8 mouse cellular contexts compared by ENCODE assay signal in genomic region chr4:47056791-47057509, GRCm38 (mm10). TPM values are rescaled to one million over a fixed set of nuclear protein-coding genes. Genes with fewer than 3 reads are reported as not detected.
A peak's percentile ranks its signal among the peaks of the same experiment; 100 is the strongest.
DNase-seq lines count a peak whose midpoint lies in the region; ATAC-seq and TF ChIP-seq lines count a peak whose summit lies in the region.

Gene Anks6 (minus strand): TSS chr4:47057427.

- peaks cover 22% of the 10 kb centered on the region for H3K4me1 ChIP-seq in hindbrain, embryonic 13.5 days (replicated peaks)

- H3K4me2 ChIP-seq in hindbrain, embryonic 13.5 days: peak within 1 kb of the TSS; percentile 65

- no peaks in the 10 kb centered on the region for H3K36me3 ChIP-seq in hindbrain, embryonic 13.5 days

- peak within 1 kb of the TSS; percentile 89 for H3K4me3 ChIP-seq in gastrocnemius, adult 2 months
- H3K4me3 ChIP-seq in hindbrain, embryonic 13.5 days: peak within 1 kb of the TSS; percentile 71

- TF ChIP-seq CTCF in gastrocnemius, adult 2 months (IDR thresholded peaks at IDR 0.05): no peak

- H3K27ac ChIP-seq in gastrocnemius, adult 2 months: peak within 1 kb of the TSS; percentile 83
- H3K27ac ChIP-seq in hindbrain, embryonic 13.5 days: peak within 1 kb of the TSS; percentile 87

- H3K27me3 ChIP-seq in hindbrain, embryonic 13.5 days: peaks cover 9% of the 10 kb centered on the region

- intact Hi-C loops in gastrocnemius, adult 2 months (cut with DNase I): loop anchor here (10.0 kb wide), 1 partner anchor 442 kb away; no protein-coding TSS in a partner anchor

- H3K9ac ChIP-seq in hindbrain, embryonic 13.5 days: peak within 1 kb of the TSS; percentile 89

- WGBS in hindbrain, embryonic 13.5 days: under 1% methylated on average over 64 of the region's 86 CpGs

- no peaks in the 10 kb centered on the region for H3K9me3 ChIP-seq in hindbrain, embryonic 13.5 days

- peak; percentile 88 for DNase-seq in adrenal gland, adult 2 months
- peak; percentile 52 to 82 for DNase-seq in cerebellum, postnatal 4 days (ENCODE audit: low spot score in 2 of 2)
- DNase-seq in gastrocnemius, adult 2 months: peak; percentile 88
- DNase-seq in layer of hippocampus, postnatal 36 days: peak; percentile 74 to 75
- DNase-seq in lung, postnatal 10 days: peak; percentile 75
- DNase-seq in retina, embryonic 14.5 days (ENCODE audit: low spot score): peak; percentile 81
- DNase-seq in MN1 (ENCODE audit: low spot score): no peak

- peak; percentile 92 for ATAC-seq in hindbrain, embryonic 13.5 days (ENCODE audit: low FRiP score)

RNA-seq across cellular contexts. Expression of gene Anks6, which starts in this region (rescaled TPM):
- 1 to 10 TPM; 3.6 to 6.9 TPM for total RNA-seq in adrenal gland, adult 2 months (2021)
- 5.4 and 6.4 TPM in 2 replicates for polyA plus RNA-seq in adrenal gland, adult 2 months (2012; rRNA removed)
- 1 to 10 TPM; 1.4 to 1.8 TPM for total RNA-seq in gastrocnemius, adult 2 months (2021)
- polyA plus RNA-seq in hindbrain, embryonic 13.5 days (2015; fragmentation: Nextera tagmentation; extraction: Ambion mirVana): 4.1 and 4.3 TPM in 2 replicates
- total RNA-seq in layer of hippocampus, postnatal 36 days (2021): 10 to 100 TPM; 22.3 to 26.1 TPM
